Mouse (Mus musculus) hindbrain, embryonic 13.5 days (tissue): ENCODE measurements around the gene Dclre1b. TPM values are rescaled to one million over a fixed set of nuclear protein-coding genes. Genes with fewer than 3 reads are reported as not detected.

Experiments used
- ATAC-seq: fragments of 200-750 bp; cut with Nextera tagmentation; 2 replicates; pipeline ENCODE4 v1.8.0; 2017; ENCODE audit warnings: moderate TSS enrichment; ENCODE audit not compliant: low FRiP score
- H3K27ac ChIP-seq: fragments of 300-500 bp; sonication (generic); 2 replicates; pipeline ENCODE4 v1.5.1; 2015; ENCODE audit warnings: inconsistent platforms, mild to moderate bottlenecking, moderate library complexity
- H3K27me3 ChIP-seq: fragments of 300-500 bp; sonication (generic); 2 replicates; pipeline ENCODE4 v1.6.1; 2015; ENCODE audit warnings: mild to moderate bottlenecking, inconsistent platforms
- H3K36me3 ChIP-seq: fragments of 300-500 bp; sonication (generic); 2 replicates; pipeline ENCODE4 v1.6.1; 2015; ENCODE audit warnings: mild to moderate bottlenecking, inconsistent platforms
- H3K4me1 ChIP-seq: fragments of 300-500 bp; sonication (generic); replicated peaks from 2 replicates; pipeline ENCODE4 v1.6.1; 2015; ENCODE audit warnings: inconsistent platforms
- H3K4me2 ChIP-seq: fragments of 300-500 bp; sonication (generic); 2 replicates; pipeline ENCODE4 v1.6.1; 2015; ENCODE audit warnings: inconsistent platforms, mild to moderate bottlenecking, moderate library complexity
- H3K4me3 ChIP-seq: fragments of 300-500 bp; sonication (generic); 2 replicates; pipeline ENCODE4 v1.5.1; 2015; ENCODE audit warnings: mild to moderate bottlenecking, inconsistent platforms
- H3K9ac ChIP-seq: fragments of 300-500 bp; sonication (generic); 2 replicates; pipeline ENCODE4 v1.6.1; 2015; ENCODE audit warnings: mild to moderate bottlenecking, inconsistent platforms
- H3K9me3 ChIP-seq: fragments of 300-500 bp; sonication (generic); 2 replicates; pipeline ENCODE4 v1.6.1; 2016; ENCODE audit warnings: inconsistent platforms
- WGBS: fragments of 180-500 bp; shearing (Covaris S2); methylation state at CpG from one replicate; pipeline ENCODE4 v1.1.7; 2015; 5-methylcytosine and 5-hydroxymethylcytosine counted together
- polyA plus RNA-seq: library from polyadenylated mRNA; unstranded; fragments of >200 nt; fragmentation: Nextera tagmentation; extraction: Ambion mirVana; gene quantifications from 2 replicates; pipeline ENCODE4 v1.2.1, GENCODE M21; 2015

Gene Dclre1b
- polyA plus RNA-seq, 1 experiment from 2014 or later: 22.2 TPM

GRCm38 (mm10) chr3:103780777-103781176 is 28.5 kb downstream of the Dclre1b start:
- ATAC-seq: no peak
- 87% methylated on average over 5 of the region's 5 CpGs for WGBS
- H3K9me3 ChIP-seq: no peaks in the 10 kb centered on the region
- no peaks in the 10 kb centered on the region for H3K27me3 ChIP-seq
- H3K9ac ChIP-seq: no peak overlapping the region
- no peak overlapping the region for H3K4me3 ChIP-seq
- no peak overlapping the region for H3K27ac ChIP-seq
- H3K36me3 ChIP-seq: peaks cover 14% of the 10 kb centered on the region
- H3K4me2 ChIP-seq: no peak overlapping the region
- no peaks in the 10 kb centered on the region for H3K4me1 ChIP-seq

GRCm38 (mm10) chr3:103780271-103780670 is 29.0 kb downstream of the Dclre1b start:
- WGBS: 97% methylated on average over 3 of the region's 3 CpGs
- Histone ChIP-seq H3K9ac (no peak overlapping the region), H3K4me3 (no peak overlapping the region), H3K27me3 (no peaks in the 10 kb centered on the region), H3K27ac (peak overlapping the region; percentile 5; the same call in 1 of the 2 replicates), H3K4me2 (no peak overlapping the region), H3K36me3 (peaks cover 18% of the 10 kb centered on the region), H3K9me3 (no peaks in the 10 kb centered on the region), H3K4me1 (no peaks in the 10 kb centered on the region)
- ATAC-seq: no peak

GRCm38 (mm10) chr3:103779183-103779582 is 30.1 kb downstream of the Dclre1b start:
- Histone ChIP-seq H3K9me3 (no peaks in the 10 kb centered on the region), H3K4me1 (no peaks in the 10 kb centered on the region), H3K9ac (no peak overlapping the region), H3K4me2 (no peak overlapping the region), H3K27me3 (no peaks in the 10 kb centered on the region), H3K4me3 (no peak overlapping the region), H3K27ac (no peak overlapping the region), H3K36me3 (peaks cover 18% of the 10 kb centered on the region)
- 83% methylated on average over 7 of the region's 7 CpGs for WGBS
- ATAC-seq: no peak

- peaks cover 18% of the 10 kb centered on the region for H3K36me3 ChIP-seq
- no peak overlapping the region for H3K9ac ChIP-seq
- H3K4me2 ChIP-seq: no peak overlapping the region
- H3K27ac ChIP-seq: no peak overlapping the region
- WGBS: 92% methylated on average over 6 of the region's 6 CpGs
- no peak overlapping the region for H3K4me3 ChIP-seq
- no peaks in the 10 kb centered on the region for H3K27me3 ChIP-seq
- no peak for ATAC-seq
- no peaks in the 10 kb centered on the region for H3K9me3 ChIP-seq
- H3K4me1 ChIP-seq: no peaks in the 10 kb centered on the region
Measured at GRCm38 (mm10) chr3:103778660-103779059, 30.6 kb downstream of the Dclre1b start.

- no peak overlapping the region; the same call in 1 of the 2 replicates for H3K9ac ChIP-seq
- no peaks in the 10 kb centered on the region for H3K9me3 ChIP-seq
- H3K4me2 ChIP-seq: no peak overlapping the region
- H3K27me3 ChIP-seq: no peaks in the 10 kb centered on the region
- ATAC-seq: no peak
- 0 out of 2 replicates have a peak, but pooled peaks cover 5% of the 10 kb centered on the region for H3K4me1 ChIP-seq
- 90% methylated on average over 11 of the region's 11 CpGs for WGBS
- H3K4me3 ChIP-seq: no peak overlapping the region
- H3K27ac ChIP-seq: no peak overlapping the region
- H3K36me3 ChIP-seq: peaks cover 18% of the 10 kb centered on the region
Measured at GRCm38 (mm10) chr3:103777940-103778339, 31.3 kb downstream of the Dclre1b start.

GRCm38 (mm10) chr3:103774009-103774408 is 35.2 kb downstream of the Dclre1b start:
- no peak overlapping the region for H3K27ac ChIP-seq
- H3K36me3 ChIP-seq: peaks cover 23% of the 10 kb centered on the region
- no peaks in the 10 kb centered on the region for H3K27me3 ChIP-seq
- H3K4me1 ChIP-seq: peaks cover 11% of the 10 kb centered on the region; the same call in 1 of the 2 replicates
- no peaks in the 10 kb centered on the region for H3K9me3 ChIP-seq
- ATAC-seq: no peak
- H3K9ac ChIP-seq: no peak overlapping the region
- H3K4me3 ChIP-seq: no peak overlapping the region
- 93% methylated on average over 15 of the region's 15 CpGs for WGBS
- no peak overlapping the region for H3K4me2 ChIP-seq

GRCm38 (mm10) chr3:103773508-103773907 is 35.7 kb downstream of the Dclre1b start:
- ATAC-seq: no peak
- 93% methylated on average over 3 of the region's 3 CpGs for WGBS

GRCm38 (mm10) chr3:103772846-103773245 is 36.4 kb downstream of the Dclre1b start:
- ATAC-seq: no peak
- no peak overlapping the region for H3K27ac ChIP-seq
- H3K4me3 ChIP-seq: no peak overlapping the region
- WGBS: 84% methylated on average over 4 of the region's 4 CpGs
- no peaks in the 10 kb centered on the region for H3K27me3 ChIP-seq
- peaks cover 11% of the 10 kb centered on the region; the same call in 1 of the 2 replicates for H3K4me1 ChIP-seq
- H3K36me3 ChIP-seq: peaks cover 28% of the 10 kb centered on the region
- no peak overlapping the region for H3K4me2 ChIP-seq
- H3K9me3 ChIP-seq: no peaks in the 10 kb centered on the region
- no peak overlapping the region for H3K9ac ChIP-seq

More at GRCm38 (mm10) chr3:103773508-103773907, 35.7 kb downstream of the Dclre1b start:
- Histone ChIP-seq H3K4me2 (no peak overlapping the region), H3K36me3 (peaks cover 27% of the 10 kb centered on the region), H3K9ac (no peak overlapping the region), H3K4me3 (no peak overlapping the region), H3K27ac (no peak overlapping the region; the same call in 1 of the 2 replicates), H3K4me1 (peaks cover 11% of the 10 kb centered on the region; the same call in 1 of the 2 replicates), H3K27me3 (no peaks in the 10 kb centered on the region), H3K9me3 (no peaks in the 10 kb centered on the region)

GRCm38 (mm10) chr3:103771531-103772130 is 37.6 kb downstream of the Dclre1b start:
- H3K27me3 ChIP-seq: no peaks in the 10 kb centered on the region
- no peak for ATAC-seq
- 81% methylated on average over 9 of the region's 9 CpGs for WGBS
- H3K4me1 ChIP-seq: peaks cover 11% of the 10 kb centered on the region; the same call in 1 of the 2 replicates
- H3K36me3 ChIP-seq: peaks cover 18% of the 10 kb centered on the region
- H3K4me2 ChIP-seq: no peak overlapping the region
- H3K9ac ChIP-seq: no peak overlapping the region
- H3K9me3 ChIP-seq: no peaks in the 10 kb centered on the region
- no peak overlapping the region for H3K27ac ChIP-seq
- H3K4me3 ChIP-seq: no peak overlapping the region

- WGBS: 79% methylated on average over 3 of the region's 3 CpGs
- Histone ChIP-seq H3K9ac (no peak overlapping the region), H3K9me3 (no peaks in the 10 kb centered on the region), H3K4me2 (no peak overlapping the region), H3K4me1 (peaks cover 3% of the 10 kb centered on the region; the same call in 1 of the 2 replicates), H3K4me3 (no peak overlapping the region), H3K27me3 (no peaks in the 10 kb centered on the region), H3K36me3 (peaks cover 28% of the 10 kb centered on the region), H3K27ac (no peak overlapping the region)
- ATAC-seq: no peak
Measured at GRCm38 (mm10) chr3:103766789-103767188, 42.5 kb downstream of the Dclre1b start.

- WGBS: 90% methylated on average over 5 of the region's 5 CpGs
- Histone ChIP-seq H3K4me1 (no peaks in the 10 kb centered on the region), H3K9me3 (no peaks in the 10 kb centered on the region), H3K9ac (no peak overlapping the region), H3K4me3 (no peak overlapping the region), H3K36me3 (peaks cover 69% of the 10 kb centered on the region), H3K27ac (no peak overlapping the region), H3K4me2 (no peak overlapping the region), H3K27me3 (no peaks in the 10 kb centered on the region)
- no peak for ATAC-seq
Measured at GRCm38 (mm10) chr3:103759261-103759970, 49.8 kb downstream of the Dclre1b start.

- Histone ChIP-seq H3K9me3 (no peaks in the 10 kb centered on the region), H3K27ac (no peak overlapping the region), H3K27me3 (no peaks in the 10 kb centered on the region), H3K4me1 (no peaks in the 10 kb centered on the region), H3K4me3 (no peak overlapping the region), H3K9ac (no peak overlapping the region), H3K36me3 (peaks cover 78% of the 10 kb centered on the region), H3K4me2 (no peak overlapping the region)
- WGBS: 83% methylated on average over 7 of the region's 7 CpGs
- ATAC-seq: no peak
Measured at GRCm38 (mm10) chr3:103758456-103758855, 50.8 kb downstream of the Dclre1b start.
